ENCODE assay signal across 25 mouse cellular contexts in the genomic region with DNA sequence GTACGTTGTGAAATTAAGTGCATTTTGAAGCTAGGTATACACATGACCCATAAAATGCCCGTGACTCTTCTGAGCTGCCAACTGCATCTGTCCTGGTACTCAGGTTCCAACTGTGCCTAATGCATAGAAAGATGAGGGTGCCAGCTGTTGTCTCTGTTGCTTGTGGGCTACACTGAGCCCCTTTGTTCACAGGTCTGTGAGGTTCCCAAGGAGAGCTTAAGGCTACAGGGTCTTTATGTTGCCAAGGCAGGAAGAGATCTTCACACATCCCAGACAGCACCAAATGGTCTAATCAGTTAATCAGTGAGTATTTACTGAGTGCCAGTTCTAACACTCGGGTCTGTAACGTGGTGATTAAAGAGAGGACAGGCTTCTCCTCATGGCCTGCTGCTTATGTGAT.
A peak's percentile ranks its signal among the peaks of the same experiment; 100 is the strongest.
DNase-seq lines count a peak whose midpoint lies in the region; ATAC-seq and TF ChIP-seq lines count a peak whose summit lies in the region.
"Had no signal": no experiment of that assay in that cellular context is flagged by ENCODE, and none has a peak within 500 bp of the region (broad histone marks: within the 10 kb centered on the region; RNA-seq: fewer than 3 reads in every experiment).

No protein-coding gene starts in this region.

- TF ChIP-seq CTCF in kidney, adult 2 months (conservative IDR thresholded peaks at IDR 0.05; ENCODE audit: insufficient read depth, insufficient read length, low read depth, low read length), result no peak

- 68% methylated on average over 4 of the region's 4 CpGs for WGBS in forebrain, embryonic 13.5 days
- 77% methylated on average over 4 of the region's 4 CpGs for WGBS in forebrain, embryonic 10.5 days
- 59% methylated on average over 4 of the region's 4 CpGs for WGBS in hindbrain, embryonic 15.5 days
- 73% methylated on average over 4 of the region's 4 CpGs for WGBS in hindbrain, embryonic 10.5 days
- 72% methylated on average over 4 of the region's 4 CpGs for WGBS in midbrain, embryonic 13.5 days
- WGBS in midbrain, embryonic 16.5 days, result 56% methylated on average over 4 of the region's 4 CpGs
- 52% methylated on average over 4 of the region's 4 CpGs for WGBS in kidney, adult 2 months

- H3K36me3 ChIP-seq in forebrain, embryonic 13.5 days (ENCODE audit: poor library complexity, severe bottlenecking), result no peaks in the 10 kb centered on the region
- no peaks in the 10 kb centered on the region for H3K36me3 ChIP-seq in forebrain, embryonic 10.5 days (replicated peaks)
- no peaks in the 10 kb centered on the region for H3K36me3 ChIP-seq in hindbrain, embryonic 15.5 days
- no peaks in the 10 kb centered on the region for H3K36me3 ChIP-seq in hindbrain, embryonic 10.5 days
- no peaks in the 10 kb centered on the region for H3K36me3 ChIP-seq in midbrain, embryonic 13.5 days
- H3K36me3 ChIP-seq in midbrain, embryonic 16.5 days (ENCODE audit: control insufficient read depth, insufficient read depth, low read length), result no peaks in the 10 kb centered on the region; the same call in 1 of the 2 replicates
- H3K36me3 ChIP-seq in kidney, adult 2 months (ENCODE audit: control insufficient read depth, insufficient read depth, low read length), result no peaks in the 10 kb centered on the region
- H3K36me3 ChIP-seq: heart, embryonic 13.5 days; kidney, embryonic 15.5 days; liver, embryonic 15.5 days had no signal

- no peak overlapping the region for H3K4me2 ChIP-seq in forebrain, embryonic 13.5 days
- no peak overlapping the region for H3K4me2 ChIP-seq in hindbrain, embryonic 15.5 days
- H3K4me2 ChIP-seq in midbrain, embryonic 13.5 days (replicated peaks), result no peak overlapping the region
- H3K4me2 ChIP-seq in midbrain, embryonic 16.5 days (ENCODE audit: low read length), result no peak overlapping the region
- H3K4me2 ChIP-seq: heart, embryonic 13.5 days; kidney, embryonic 15.5 days; liver, embryonic 15.5 days; lung, embryonic 14.5 days had no signal

- H3K4me1 ChIP-seq in forebrain, embryonic 13.5 days, result no peaks in the 10 kb centered on the region
- H3K4me1 ChIP-seq in forebrain, embryonic 10.5 days, result no peaks in the 10 kb centered on the region
- H3K4me1 ChIP-seq in hindbrain, embryonic 15.5 days (replicated peaks), result no peaks in the 10 kb centered on the region
- H3K4me1 ChIP-seq in hindbrain, embryonic 10.5 days (replicated peaks), result no peaks in the 10 kb centered on the region
- no peaks in the 10 kb centered on the region for H3K4me1 ChIP-seq in midbrain, embryonic 13.5 days (replicated peaks)
- H3K4me1 ChIP-seq in midbrain, embryonic 16.5 days (ENCODE audit: control insufficient read depth, insufficient read depth, low read length), result no peaks in the 10 kb centered on the region
- H3K4me1 ChIP-seq in kidney, adult 2 months (ENCODE audit: control insufficient read depth, insufficient read depth, low read length), result peaks cover 11% of the 10 kb centered on the region; the same call in 1 of the 2 replicates
- H3K4me1 ChIP-seq: heart, embryonic 13.5 days; kidney, embryonic 15.5 days; liver, embryonic 15.5 days had no signal

- DNase-seq in forebrain, embryonic 10.5 days (ENCODE audit: extremely low spot score, low spot score), result no peak
- DNase-seq in hindbrain, embryonic 10.5 days (ENCODE audit: low spot score), result no peak
- peak; percentile 42 for DNase-seq in retina, embryonic 14.5 days (ENCODE audit: low spot score)
- DNase-seq in kidney, adult 2 months, result no peak
- DNase-seq: adrenal gland, postnatal 10 days; cerebellum, adult 11 months; cerebellum, adult 9-10 months; gastrocnemius, adult 2 months; gastrocnemius, postnatal 36 days; heart, postnatal 10 days; kidney, adult 11 months; kidney, postnatal 36 days; lung, embryonic 14.5 days; lung, postnatal 14 days; thymus, postnatal 4 days had no signal

- no peak for TF ChIP-seq POLR2A in kidney, adult 2 months (IDR thresholded peaks at IDR 0.05; ENCODE audit: low read depth, low read length)

- H3K4me3 ChIP-seq in forebrain, embryonic 13.5 days, result no peak overlapping the region
- no peak overlapping the region for H3K4me3 ChIP-seq in forebrain, embryonic 10.5 days
- no peak overlapping the region for H3K4me3 ChIP-seq in hindbrain, embryonic 15.5 days
- H3K4me3 ChIP-seq in hindbrain, embryonic 10.5 days, result no peak overlapping the region
- H3K4me3 ChIP-seq in midbrain, embryonic 13.5 days (replicated peaks), result no peak overlapping the region
- H3K4me3 ChIP-seq in midbrain, embryonic 16.5 days (ENCODE audit: low read depth, low read length), result no peak overlapping the region
- no peak overlapping the region for H3K4me3 ChIP-seq in kidney, adult 2 months (ENCODE audit: insufficient read depth, low read depth, low read length)
- H3K4me3 ChIP-seq: gastrocnemius, adult 2 months; heart, embryonic 13.5 days; kidney, embryonic 15.5 days; layer of hippocampus, adult 2 months; liver, embryonic 15.5 days had no signal

- H3K27ac ChIP-seq in forebrain, embryonic 13.5 days, result no peak overlapping the region
- no peak overlapping the region for H3K27ac ChIP-seq in forebrain, embryonic 10.5 days
- no peak overlapping the region for H3K27ac ChIP-seq in hindbrain, embryonic 15.5 days (replicated peaks)
- H3K27ac ChIP-seq in hindbrain, embryonic 10.5 days, result no peak overlapping the region
- H3K27ac ChIP-seq in midbrain, embryonic 13.5 days, result no peak overlapping the region
- H3K27ac ChIP-seq in midbrain, embryonic 16.5 days (ENCODE audit: low read length), result no peak overlapping the region
- H3K27ac ChIP-seq in kidney, adult 2 months (ENCODE audit: insufficient read depth, low read depth, low read length), result no peak overlapping the region
- H3K27ac ChIP-seq: gastrocnemius, adult 2 months; heart, embryonic 13.5 days; kidney, embryonic 15.5 days; layer of hippocampus, adult 2 months; liver, embryonic 15.5 days had no signal

- no peaks in the 10 kb centered on the region for H3K27me3 ChIP-seq in forebrain, embryonic 13.5 days
- H3K27me3 ChIP-seq in forebrain, embryonic 10.5 days (ENCODE audit: poor library complexity, severe bottlenecking), result no peaks in the 10 kb centered on the region
- no peaks in the 10 kb centered on the region for H3K27me3 ChIP-seq in hindbrain, embryonic 15.5 days
- no peaks in the 10 kb centered on the region for H3K27me3 ChIP-seq in hindbrain, embryonic 10.5 days (ENCODE audit: insufficient read depth, poor library complexity, severe bottlenecking)
- no peaks in the 10 kb centered on the region for H3K27me3 ChIP-seq in midbrain, embryonic 13.5 days
- H3K27me3 ChIP-seq in midbrain, embryonic 16.5 days (ENCODE audit: control insufficient read depth, insufficient read depth, low read depth, low read length), result no peaks in the 10 kb centered on the region
- no peaks in the 10 kb centered on the region for H3K27me3 ChIP-seq in kidney, adult 2 months (replicated peaks; ENCODE audit: control insufficient read depth, insufficient read depth, low read length)
- H3K27me3 ChIP-seq: heart, embryonic 13.5 days; kidney, embryonic 15.5 days; liver, embryonic 15.5 days; Patski had no signal

- ATAC-seq in forebrain, embryonic 13.5 days, result peak; percentile 27; the same call in 1 of the 2 replicates
- ATAC-seq in hindbrain, embryonic 15.5 days (ENCODE audit: low FRiP score, low read depth), result peak; percentile 81
- ATAC-seq in midbrain, embryonic 13.5 days, result 0 out of 2 replicates have a peak, but pooled peaks have one; percentile 37
- ATAC-seq in midbrain, embryonic 16.5 days, result no peak
- ATAC-seq: inflammation-experienced regulatory T-cells, adult 6 months; Patski had no signal

- H3K9ac ChIP-seq in forebrain, embryonic 13.5 days, result no peak overlapping the region
- no peak overlapping the region for H3K9ac ChIP-seq in hindbrain, embryonic 15.5 days
- no peak overlapping the region for H3K9ac ChIP-seq in midbrain, embryonic 13.5 days (replicated peaks)
- no peak overlapping the region for H3K9ac ChIP-seq in midbrain, embryonic 16.5 days (ENCODE audit: low read depth, low read length)
- H3K9ac ChIP-seq: heart, embryonic 13.5 days; kidney, embryonic 15.5 days; liver, embryonic 15.5 days; lung, embryonic 14.5 days had no signal

- H3K9me3 ChIP-seq in forebrain, embryonic 13.5 days (replicated peaks), result no peaks in the 10 kb centered on the region
- H3K9me3 ChIP-seq in forebrain, embryonic 10.5 days, result no peaks in the 10 kb centered on the region
- H3K9me3 ChIP-seq in hindbrain, embryonic 15.5 days, result no peaks in the 10 kb centered on the region
- H3K9me3 ChIP-seq in hindbrain, embryonic 10.5 days, result no peaks in the 10 kb centered on the region
- H3K9me3 ChIP-seq in midbrain, embryonic 13.5 days, result no peaks in the 10 kb centered on the region
- H3K9me3 ChIP-seq in midbrain, embryonic 16.5 days (replicated peaks; ENCODE audit: control insufficient read depth, low read length, poor library complexity, severe bottlenecking), result no peaks in the 10 kb centered on the region
- H3K9me3 ChIP-seq: heart, embryonic 13.5 days; kidney, embryonic 15.5 days; liver, embryonic 15.5 days had no signal
